Mouse (Mus musculus): ENCODE results near the gene Ank. TPM values are rescaled to one million over a fixed set of nuclear protein-coding genes. Genes with fewer than 3 reads are reported as not detected.
A peak's percentile ranks its signal among the peaks of the same experiment; 100 is the strongest.

Ank gene
- polyA plus RNA-seq, 1 experiment from 2014 or later = 5.7 TPM

DNA sequence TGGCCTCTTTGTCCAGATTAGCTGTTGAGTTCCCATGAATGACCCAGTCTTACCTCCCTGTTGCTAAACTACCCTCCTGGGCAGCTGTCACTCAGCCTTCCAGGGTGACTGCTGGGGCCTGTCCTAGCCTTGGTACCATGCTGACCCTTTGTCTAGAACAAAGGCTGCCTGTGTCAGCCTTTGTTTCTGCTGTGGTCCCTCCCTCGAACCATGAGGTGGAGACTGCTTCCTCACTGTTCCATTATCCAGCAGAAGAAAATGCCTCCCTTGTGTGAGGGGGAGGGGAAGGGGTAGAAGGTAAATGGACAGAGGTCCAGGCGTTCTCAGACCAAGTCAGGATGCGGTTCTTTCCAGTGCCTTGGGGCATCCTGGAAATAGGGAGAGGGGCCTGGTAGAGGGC is 115.2 kb downstream of the Ank start:
- H3K4me3 ChIP-seq (ENCODE audit: low read length) = no peak overlapping the region
- no peak overlapping the region for H3K4me2 ChIP-seq (ENCODE audit: low read depth, low read length)
- H3K27me3 ChIP-seq (ENCODE audit: control insufficient read depth, insufficient read depth, low read depth, low read length) = no peaks in the 10 kb centered on the region
- ATAC-seq (ENCODE audit: low read depth) = no peak
- no peaks in the 10 kb centered on the region for H3K9me3 ChIP-seq (ENCODE audit: control insufficient read depth, low read length)
- no peak overlapping the region for H3K27ac ChIP-seq (ENCODE audit: low read length)
- WGBS = 81% methylated on average over 3 of the region's 3 CpGs
- H3K9ac ChIP-seq (ENCODE audit: low read length) = no peak overlapping the region
- H3K36me3 ChIP-seq (ENCODE audit: control insufficient read depth, insufficient read depth, low read length) = no peaks in the 10 kb centered on the region
- H3K4me1 ChIP-seq (replicated peaks; ENCODE audit: control insufficient read depth, insufficient read depth, low read length) = no peaks in the 10 kb centered on the region; the same call in 1 of the 2 replicates

DNA sequence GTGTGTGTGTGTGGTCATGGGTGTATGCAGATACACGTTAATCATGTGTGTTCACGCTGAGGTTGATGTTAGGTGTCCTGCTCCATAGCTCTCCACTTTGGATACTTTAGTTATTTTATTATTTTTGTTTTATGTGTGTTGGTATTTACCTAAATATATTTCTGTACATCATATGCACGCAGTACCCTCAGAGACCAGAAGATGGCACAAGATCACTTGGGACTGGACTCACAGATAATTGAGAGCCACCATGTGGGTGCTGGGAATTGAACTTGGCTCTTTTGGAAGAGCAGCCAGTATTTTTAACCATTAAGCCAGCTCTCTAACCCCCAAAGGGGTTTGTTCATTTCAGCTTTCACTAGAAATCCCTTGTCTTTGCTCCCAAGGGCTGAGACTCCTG is 116.0 kb downstream of the Ank start:
- Histone ChIP-seq H3K4me1 (replicated peaks; ENCODE audit: control insufficient read depth, insufficient read depth, low read length) (no peaks in the 10 kb centered on the region; the same call in 1 of the 2 replicates), H3K4me2 (ENCODE audit: low read depth, low read length) (no peak overlapping the region), H3K9me3 (ENCODE audit: control insufficient read depth, low read length) (no peaks in the 10 kb centered on the region), H3K9ac (ENCODE audit: low read length) (no peak overlapping the region), H3K4me3 (ENCODE audit: low read length) (no peak overlapping the region), H3K36me3 (ENCODE audit: control insufficient read depth, insufficient read depth, low read length) (no peaks in the 10 kb centered on the region), H3K27ac (ENCODE audit: low read length) (no peak overlapping the region), H3K27me3 (ENCODE audit: control insufficient read depth, insufficient read depth, low read depth, low read length) (no peaks in the 10 kb centered on the region)
- no peak for ATAC-seq (ENCODE audit: low read depth)
- 98% methylated on average over 3 of the region's 3 CpGs for WGBS

DNA sequence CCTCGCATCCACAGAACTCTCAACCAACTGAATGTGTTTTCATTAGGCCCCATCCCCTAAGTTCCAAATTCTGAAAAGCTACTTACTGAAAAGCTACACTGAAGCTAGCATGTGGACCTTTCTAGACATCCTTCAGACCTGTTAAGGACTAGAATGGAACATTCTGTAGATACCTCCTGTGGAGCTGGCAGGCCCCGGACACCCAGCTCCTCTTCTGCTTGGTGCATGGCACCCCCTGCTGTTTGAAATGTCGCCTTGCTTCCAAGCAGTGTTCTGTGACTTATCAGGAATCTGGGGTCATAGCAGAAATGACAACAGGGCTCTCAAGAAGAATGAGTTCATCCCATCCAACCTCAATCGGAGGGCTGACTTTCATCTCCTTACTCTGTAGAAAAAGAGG is 116.6 kb downstream of the Ank start:
- H3K4me1 ChIP-seq (replicated peaks; ENCODE audit: control insufficient read depth, insufficient read depth, low read length) = no peaks in the 10 kb centered on the region; the same call in 1 of the 2 replicates
- no peak overlapping the region for H3K4me3 ChIP-seq (ENCODE audit: low read length)
- H3K27me3 ChIP-seq (ENCODE audit: control insufficient read depth, insufficient read depth, low read depth, low read length) = no peaks in the 10 kb centered on the region
- no peaks in the 10 kb centered on the region for H3K9me3 ChIP-seq (ENCODE audit: control insufficient read depth, low read length)
- peak; percentile 43; the same call in 1 of the 2 replicates for ATAC-seq (ENCODE audit: low read depth)
- no peak overlapping the region for H3K4me2 ChIP-seq (ENCODE audit: low read depth, low read length)
- WGBS = 57% methylated on average over 4 of the region's 4 CpGs
- H3K27ac ChIP-seq (ENCODE audit: low read length) = no peak overlapping the region
- no peak overlapping the region for H3K9ac ChIP-seq (ENCODE audit: low read length)
- H3K36me3 ChIP-seq (ENCODE audit: control insufficient read depth, insufficient read depth, low read length) = no peaks in the 10 kb centered on the region

DNA sequence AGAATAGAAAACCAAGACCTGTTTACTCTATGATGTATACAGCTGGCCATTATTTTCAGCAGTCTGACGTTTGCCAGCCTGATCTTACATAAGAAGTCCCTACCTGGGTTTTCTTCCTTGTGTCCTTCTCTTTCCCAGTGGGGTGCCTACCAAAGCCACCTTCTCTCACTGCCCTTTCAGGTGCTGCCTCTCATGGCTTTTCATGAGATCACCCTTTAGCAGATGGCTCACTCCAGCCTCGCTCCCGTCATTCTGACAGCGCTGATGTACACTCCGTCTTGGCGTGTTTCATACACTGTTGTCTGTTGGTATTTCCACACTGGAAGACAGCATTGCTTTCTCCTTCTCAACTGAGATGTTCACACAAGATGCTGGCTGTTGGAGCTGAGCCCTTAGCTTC is 117.1 kb downstream of the Ank start:
- no peaks in the 10 kb centered on the region for H3K27me3 ChIP-seq (ENCODE audit: control insufficient read depth, insufficient read depth, low read depth, low read length)
- H3K9ac ChIP-seq (ENCODE audit: low read length) = no peak overlapping the region
- H3K27ac ChIP-seq (ENCODE audit: low read length) = no peak overlapping the region
- 78% methylated on average over 6 of the region's 6 CpGs for WGBS
- H3K4me3 ChIP-seq (ENCODE audit: low read length) = no peak overlapping the region
- H3K36me3 ChIP-seq (ENCODE audit: control insufficient read depth, insufficient read depth, low read length) = no peaks in the 10 kb centered on the region
- no peaks in the 10 kb centered on the region; the same call in 1 of the 2 replicates for H3K4me1 ChIP-seq (replicated peaks; ENCODE audit: control insufficient read depth, insufficient read depth, low read length)
- ATAC-seq (ENCODE audit: low read depth) = no peak
- H3K9me3 ChIP-seq (ENCODE audit: control insufficient read depth, low read length) = no peaks in the 10 kb centered on the region
- H3K4me2 ChIP-seq (ENCODE audit: low read depth, low read length) = no peak overlapping the region

DNA sequence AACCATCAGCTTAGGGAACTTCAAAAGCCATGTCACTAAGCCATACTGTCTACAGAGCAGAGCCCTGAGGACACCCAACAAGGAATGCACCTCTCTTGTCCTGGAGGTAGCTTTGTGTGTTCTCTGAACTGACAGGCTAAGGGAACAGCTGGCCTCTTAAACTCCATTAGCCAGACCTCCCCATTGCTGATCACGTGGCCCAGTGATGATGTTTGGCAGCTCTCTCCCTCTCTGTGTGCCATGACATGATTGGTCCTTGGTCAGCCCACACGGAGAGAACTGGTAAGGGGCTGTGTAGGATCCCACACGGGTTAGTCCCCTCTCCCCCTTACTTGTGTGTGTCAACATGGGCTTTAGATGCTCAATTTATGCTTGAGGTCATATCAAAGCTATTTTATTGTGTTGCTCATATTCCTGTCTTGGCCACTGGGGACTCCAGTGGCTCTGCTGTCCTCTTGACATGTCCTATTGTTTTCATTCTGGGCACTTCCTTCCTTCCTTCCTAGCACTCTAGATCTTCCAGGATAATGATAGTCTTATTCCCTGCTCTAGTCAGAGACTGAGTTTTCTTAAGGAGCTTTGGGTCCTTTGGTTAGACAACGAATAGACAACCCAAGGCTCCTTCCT is 119.1 kb downstream of the Ank start:
- Histone ChIP-seq H3K4me3 (ENCODE audit: low read length) (no peak overlapping the region), H3K9ac (ENCODE audit: low read length) (no peak overlapping the region), H3K27ac (ENCODE audit: low read length) (no peak overlapping the region), H3K9me3 (ENCODE audit: control insufficient read depth, low read length) (no peaks in the 10 kb centered on the region), H3K4me1 (replicated peaks; ENCODE audit: control insufficient read depth, insufficient read depth, low read length) (no peaks in the 10 kb centered on the region; the same call in 1 of the 2 replicates), H3K27me3 (ENCODE audit: control insufficient read depth, insufficient read depth, low read depth, low read length) (no peaks in the 10 kb centered on the region), H3K4me2 (ENCODE audit: low read depth, low read length) (no peak overlapping the region), H3K36me3 (ENCODE audit: control insufficient read depth, insufficient read depth, low read length) (peaks cover 6% of the 10 kb centered on the region)
- WGBS = 67% methylated on average over 4 of the region's 4 CpGs
- no peak for ATAC-seq (ENCODE audit: low read depth)

DNA sequence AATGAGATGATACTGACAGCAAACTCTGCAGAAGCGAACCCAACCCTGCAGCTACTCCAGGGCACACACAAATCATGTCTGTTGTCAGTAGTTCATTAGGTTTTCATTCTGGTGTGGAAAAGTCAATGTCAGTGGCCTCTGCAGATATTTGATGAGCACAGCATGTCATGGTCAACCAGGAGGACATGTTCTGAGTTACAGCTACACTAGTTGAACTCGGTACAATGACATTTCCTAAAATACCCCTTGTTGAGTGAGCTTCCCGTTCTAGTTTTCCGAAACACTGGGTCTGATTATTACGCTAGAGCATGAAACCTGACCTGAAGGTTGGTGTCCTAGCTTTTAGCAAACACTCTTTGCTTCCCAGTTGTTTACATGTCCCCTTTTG is 119.6 kb downstream of the Ank start:
- Histone ChIP-seq H3K36me3 (ENCODE audit: control insufficient read depth, insufficient read depth, low read length) (peaks cover 10% of the 10 kb centered on the region), H3K27ac (ENCODE audit: low read length) (no peak overlapping the region), H3K27me3 (ENCODE audit: control insufficient read depth, insufficient read depth, low read depth, low read length) (no peaks in the 10 kb centered on the region), H3K9ac (ENCODE audit: low read length) (no peak overlapping the region), H3K4me1 (replicated peaks; ENCODE audit: control insufficient read depth, insufficient read depth, low read length) (no peaks in the 10 kb centered on the region; the same call in 1 of the 2 replicates), H3K9me3 (ENCODE audit: control insufficient read depth, low read length) (no peaks in the 10 kb centered on the region), H3K4me2 (ENCODE audit: low read depth, low read length) (no peak overlapping the region), H3K4me3 (ENCODE audit: low read length) (no peak overlapping the region)
- WGBS = 66% methylated on average over 5 of the region's 5 CpGs
- no peak for ATAC-seq (ENCODE audit: low read depth)

DNA sequence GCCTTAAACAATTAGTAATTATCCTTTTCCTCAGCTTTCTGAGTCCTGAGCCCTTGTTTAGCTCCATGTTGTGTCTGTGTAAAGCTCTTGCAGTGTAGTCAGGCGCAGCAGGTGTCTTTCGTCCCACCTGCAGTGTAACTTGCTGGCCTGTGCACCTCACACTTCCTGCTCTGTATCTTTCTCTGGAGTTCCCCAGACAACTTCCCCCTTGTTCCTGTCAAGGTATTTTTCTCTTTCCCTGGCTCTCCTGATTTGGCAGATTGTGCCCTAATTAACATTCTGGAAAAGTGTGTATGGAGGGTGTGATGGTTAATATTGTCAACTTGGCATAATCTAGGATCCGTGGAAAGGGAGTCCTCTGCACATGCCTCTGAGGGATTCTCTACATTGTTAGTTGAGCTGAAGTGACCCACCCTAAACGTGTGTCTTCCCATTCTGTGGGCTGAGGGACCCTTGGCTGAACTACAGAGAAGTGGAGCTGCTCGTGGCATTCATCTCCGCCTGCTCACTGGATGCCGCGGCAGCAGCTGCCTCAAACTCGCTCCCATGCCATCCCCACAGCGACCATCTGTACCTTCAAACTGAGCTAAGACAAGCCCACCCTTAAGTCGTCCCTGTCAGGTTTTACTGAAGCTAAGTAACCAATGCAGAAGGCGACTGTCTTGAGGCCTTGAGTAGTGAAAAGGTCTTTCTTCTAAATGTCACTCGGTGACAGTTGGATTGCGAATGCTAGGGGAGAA is 121.8 kb downstream of the Ank start:
- no peak overlapping the region for H3K4me2 ChIP-seq (ENCODE audit: low read depth, low read length)
- no peak overlapping the region for H3K9ac ChIP-seq (ENCODE audit: low read length)
- H3K36me3 ChIP-seq (ENCODE audit: control insufficient read depth, insufficient read depth, low read length) = peaks cover 14% of the 10 kb centered on the region
- no peaks in the 10 kb centered on the region for H3K9me3 ChIP-seq (ENCODE audit: control insufficient read depth, low read length)
- no peak overlapping the region for H3K27ac ChIP-seq (ENCODE audit: low read length)
- H3K27me3 ChIP-seq (ENCODE audit: control insufficient read depth, insufficient read depth, low read depth, low read length) = no peaks in the 10 kb centered on the region
- 76% methylated on average over 14 of the region's 14 CpGs for WGBS
- no peaks in the 10 kb centered on the region; the same call in 1 of the 2 replicates for H3K4me1 ChIP-seq (replicated peaks; ENCODE audit: control insufficient read depth, insufficient read depth, low read length)
- no peak for ATAC-seq (ENCODE audit: low read depth)
- H3K4me3 ChIP-seq (ENCODE audit: low read length) = no peak overlapping the region

DNA sequence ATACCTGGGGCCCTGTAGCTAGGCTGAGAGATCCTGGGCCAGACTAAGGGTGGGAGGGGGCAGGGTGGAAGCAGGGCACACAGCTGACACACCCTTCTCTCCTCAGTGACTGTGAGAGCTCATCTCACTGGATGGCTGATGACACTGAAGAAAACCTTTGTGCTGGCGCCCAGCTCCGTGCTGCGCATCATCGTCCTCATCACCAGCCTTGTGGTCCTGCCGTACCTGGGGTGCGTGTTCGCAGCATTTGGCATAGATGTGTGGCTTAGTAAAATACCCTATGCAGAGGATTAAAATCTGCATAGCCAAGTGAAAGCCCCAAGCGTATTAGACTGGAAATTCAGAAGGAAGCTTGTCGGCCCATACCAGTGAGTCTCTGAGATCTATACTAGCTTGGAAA is 124.3 kb downstream of the Ank start:
- no peak overlapping the region for H3K27ac ChIP-seq (ENCODE audit: low read length)
- no peaks in the 10 kb centered on the region for H3K27me3 ChIP-seq (ENCODE audit: control insufficient read depth, insufficient read depth, low read depth, low read length)
- ATAC-seq (ENCODE audit: low read depth) = no peak
- H3K9ac ChIP-seq (ENCODE audit: low read length) = no peak overlapping the region
- no peaks in the 10 kb centered on the region for H3K9me3 ChIP-seq (ENCODE audit: control insufficient read depth, low read length)
- 95% methylated on average over 9 of the region's 9 CpGs for WGBS
- no peak overlapping the region for H3K4me3 ChIP-seq (ENCODE audit: low read length)
- H3K4me1 ChIP-seq (replicated peaks; ENCODE audit: control insufficient read depth, insufficient read depth, low read length) = no peaks in the 10 kb centered on the region; the same call in 1 of the 2 replicates
- peaks cover 19% of the 10 kb centered on the region for H3K36me3 ChIP-seq (ENCODE audit: control insufficient read depth, insufficient read depth, low read length)
- no peak overlapping the region for H3K4me2 ChIP-seq (ENCODE audit: low read depth, low read length)

DNA sequence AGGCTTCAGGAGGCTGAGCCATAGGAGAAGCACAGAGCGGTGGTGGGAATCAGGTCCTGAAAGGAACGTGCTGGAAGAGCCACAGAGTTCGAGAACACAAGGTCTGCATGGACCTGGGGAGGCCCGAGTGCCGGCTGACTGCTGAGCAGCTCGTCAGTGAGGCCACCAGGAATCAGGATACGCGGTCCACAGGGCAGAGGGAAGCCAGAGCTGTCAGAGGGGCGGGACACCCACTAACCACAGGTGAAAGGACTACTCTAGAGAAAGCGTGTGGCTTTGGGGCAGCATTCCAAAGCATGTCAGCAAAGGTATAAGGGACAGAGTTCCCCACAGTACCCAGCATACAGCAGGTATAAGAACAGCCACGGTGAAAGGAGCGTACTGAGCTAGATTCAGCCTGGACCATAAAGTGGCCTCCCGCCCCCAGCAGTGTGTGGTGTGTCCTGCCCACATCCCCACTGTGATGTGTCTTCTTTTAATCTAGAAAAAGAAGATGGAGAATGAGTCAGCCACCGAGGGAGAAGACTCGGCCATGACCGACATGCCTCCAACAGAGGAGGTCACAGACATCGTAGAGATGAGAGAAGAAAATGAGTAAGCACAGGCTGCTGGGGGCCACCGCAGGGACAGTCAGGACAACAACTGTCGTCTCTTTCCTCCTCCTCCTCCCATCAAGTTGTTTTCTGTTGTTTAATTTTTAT is 126.3 kb downstream of the Ank start:
- 85% methylated on average over 19 of the region's 19 CpGs for WGBS
- H3K9me3 ChIP-seq (ENCODE audit: control insufficient read depth, low read length) = no peaks in the 10 kb centered on the region
- H3K27me3 ChIP-seq (ENCODE audit: control insufficient read depth, insufficient read depth, low read depth, low read length) = no peaks in the 10 kb centered on the region
- no peak overlapping the region for H3K4me2 ChIP-seq (ENCODE audit: low read depth, low read length)
- no peak overlapping the region for H3K4me3 ChIP-seq (ENCODE audit: low read length)
- no peak for ATAC-seq (ENCODE audit: low read depth)
- no peak overlapping the region for H3K27ac ChIP-seq (ENCODE audit: low read length)
- peaks cover 19% of the 10 kb centered on the region for H3K36me3 ChIP-seq (ENCODE audit: control insufficient read depth, insufficient read depth, low read length)
- H3K9ac ChIP-seq (ENCODE audit: low read length) = no peak overlapping the region
- H3K4me1 ChIP-seq (replicated peaks; ENCODE audit: control insufficient read depth, insufficient read depth, low read length) = no peaks in the 10 kb centered on the region; the same call in 1 of the 2 replicates
